9 mouse cellular contexts compared by ENCODE assay signal in the genomic region with DNA sequence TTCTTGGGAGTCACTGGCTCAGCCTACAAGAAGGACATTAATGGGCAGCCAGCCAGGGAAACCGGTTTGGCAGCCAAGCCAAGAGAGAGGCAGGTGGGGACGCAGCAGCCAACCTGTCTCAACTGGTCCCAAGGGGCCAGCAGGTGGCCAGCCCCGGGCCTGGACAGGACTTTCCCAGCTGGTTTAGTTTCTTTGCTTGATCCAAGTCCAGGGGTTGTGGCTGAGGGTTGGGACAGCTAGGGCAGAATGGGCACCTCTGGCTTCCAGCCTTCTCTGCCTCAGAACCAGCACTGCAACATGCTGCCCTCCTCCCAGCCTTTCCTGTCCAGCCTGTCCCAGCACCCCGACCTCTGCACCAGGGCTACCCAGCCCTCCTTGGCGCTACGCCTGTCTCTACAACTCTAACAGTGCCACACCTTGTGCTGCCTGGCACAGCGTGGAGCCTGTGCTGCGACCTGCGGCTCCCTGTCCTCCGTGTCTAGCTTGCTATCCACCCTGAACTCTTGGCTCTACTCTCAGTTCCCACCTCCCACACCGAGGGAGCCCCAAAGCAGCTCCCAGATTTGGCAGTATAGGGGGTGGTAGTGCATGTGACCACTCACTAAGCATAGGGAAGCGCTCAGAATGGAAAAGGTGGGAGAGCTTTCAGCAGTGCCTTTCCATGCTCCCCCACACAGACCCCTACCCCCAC. TPM values are rescaled to one million over a fixed set of nuclear protein-coding genes. Genes with fewer than 3 reads are reported as not detected.
DNase-seq lines count a peak whose midpoint lies in the region; ATAC-seq and TF ChIP-seq lines count a peak whose summit lies in the region.
"Had no signal": no experiment of that assay in that cellular context is flagged by ENCODE, and none has a peak within 500 bp of the region (broad histone marks: within the 10 kb centered on the region; RNA-seq: fewer than 3 reads in every experiment).

No protein-coding gene starts in this region.

- no peaks in the 10 kb centered on the region for H3K27me3 ChIP-seq in liver, adult 2 months (ENCODE audit: control insufficient read depth, insufficient read depth, low read length)
- no peaks in the 10 kb centered on the region for H3K27me3 ChIP-seq in liver, postnatal 0 days (ENCODE audit: insufficient read depth, low read length)
- H3K27me3 ChIP-seq in embryonic facial prominence, embryonic 10.5 days (replicated peaks; ENCODE audit: low read depth, poor library complexity, severe bottlenecking), result no peaks in the 10 kb centered on the region
- H3K27me3 ChIP-seq in hindbrain, embryonic 16.5 days (replicated peaks; ENCODE audit: control insufficient read depth, insufficient read depth, low read length), result no peaks in the 10 kb centered on the region
- no peaks in the 10 kb centered on the region for H3K27me3 ChIP-seq in forebrain, postnatal 0 days (ENCODE audit: insufficient read depth, low read length)

- peak; percentile 55 for TF ChIP-seq CTCF in liver, adult 2 months (IDR thresholded peaks at IDR 0.05; ENCODE audit: low read depth, low read length)
- no peak for TF ChIP-seq CTCF in liver, postnatal 0 days (IDR thresholded peaks at IDR 0.05; ENCODE audit: low read depth)
- TF ChIP-seq CTCF in forebrain, postnatal 0 days (IDR thresholded peaks at IDR 0.05; ENCODE audit: low read depth), result no peak

- no peak overlapping the region for H3K9ac ChIP-seq in liver, adult 2 months (ENCODE audit: low read depth, low read length)
- no peak overlapping the region for H3K9ac ChIP-seq in liver, postnatal 0 days (replicated peaks)
- H3K9ac ChIP-seq in hindbrain, embryonic 16.5 days (ENCODE audit: low read depth, low read length), result 0 out of 2 replicates have a peak overlapping the region, but pooled peaks have one; percentile 32
- no peak overlapping the region for H3K9ac ChIP-seq in forebrain, postnatal 0 days

- no peak for TF ChIP-seq POLR2A in liver, adult 2 months (IDR thresholded peaks at IDR 0.05; ENCODE audit: extremely low read depth, insufficient read depth, low read length)

- ATAC-seq in liver, postnatal 0 days, result no peak
- ATAC-seq in hindbrain, embryonic 16.5 days, result no peak
- no peak for ATAC-seq in forebrain, postnatal 0 days

- no peaks in the 10 kb centered on the region for H3K36me3 ChIP-seq in liver, adult 2 months (ENCODE audit: control insufficient read depth, insufficient read depth, low read length)
- H3K36me3 ChIP-seq in liver, postnatal 0 days (replicated peaks; ENCODE audit: insufficient read depth, low read length), result peaks cover 26% of the 10 kb centered on the region
- H3K36me3 ChIP-seq in embryonic facial prominence, embryonic 10.5 days (replicated peaks), result peaks cover 47% of the 10 kb centered on the region
- H3K36me3 ChIP-seq in hindbrain, embryonic 16.5 days (ENCODE audit: control insufficient read depth, insufficient read depth, low read length), result peaks cover 2% of the 10 kb centered on the region
- H3K36me3 ChIP-seq in forebrain, postnatal 0 days (ENCODE audit: insufficient read depth), result peaks cover 24% of the 10 kb centered on the region

- no peaks in the 10 kb centered on the region for H3K79me2 ChIP-seq in liver, adult 2 months (ENCODE audit: control insufficient read depth, insufficient read depth, low read length)

- no peak overlapping the region for H3K4me2 ChIP-seq in liver, postnatal 0 days (ENCODE audit: low read depth, low read length)
- H3K4me2 ChIP-seq in hindbrain, embryonic 16.5 days (ENCODE audit: low read length), result no peak overlapping the region
- H3K4me2 ChIP-seq in forebrain, postnatal 0 days (ENCODE audit: low read depth), result no peak overlapping the region

- TF ChIP-seq EP300 in liver, postnatal 0 days (IDR thresholded peaks at IDR 0.05; ENCODE audit: low read depth), result no peak

- H3K9me3 ChIP-seq in liver, postnatal 0 days (ENCODE audit: low read length), result no peaks in the 10 kb centered on the region
- H3K9me3 ChIP-seq in embryonic facial prominence, embryonic 10.5 days, result no peaks in the 10 kb centered on the region
- no peaks in the 10 kb centered on the region for H3K9me3 ChIP-seq in hindbrain, embryonic 16.5 days (ENCODE audit: control insufficient read depth, low read length)
- H3K9me3 ChIP-seq in forebrain, postnatal 0 days (ENCODE audit: low read length), result no peaks in the 10 kb centered on the region

- peaks cover 16% of the 10 kb centered on the region for H3K4me1 ChIP-seq in liver, adult 2 months (ENCODE audit: control insufficient read depth, insufficient read depth, low read length)
- peaks cover 35% of the 10 kb centered on the region for H3K4me1 ChIP-seq in liver, postnatal 0 days (ENCODE audit: insufficient read depth)
- peaks cover 44% of the 10 kb centered on the region for H3K4me1 ChIP-seq in embryonic facial prominence, embryonic 10.5 days
- H3K4me1 ChIP-seq in hindbrain, embryonic 16.5 days (ENCODE audit: control insufficient read depth, insufficient read depth, low read depth, low read length), result peaks cover 15% of the 10 kb centered on the region
- no peaks in the 10 kb centered on the region for H3K4me1 ChIP-seq in forebrain, postnatal 0 days (ENCODE audit: insufficient read depth)

- H3K27ac ChIP-seq in liver, adult 2 months (replicated peaks; ENCODE audit: insufficient read depth, low read depth, low read length), result peak overlapping the region; percentile 27
- no peak overlapping the region for H3K27ac ChIP-seq in liver, postnatal 0 days (ENCODE audit: low read depth)
- peak overlapping the region; percentile 75 for H3K27ac ChIP-seq in embryonic facial prominence, embryonic 10.5 days (replicated peaks)
- H3K27ac ChIP-seq in hindbrain, embryonic 16.5 days (ENCODE audit: low read depth, low read length), result no peak overlapping the region
- H3K27ac ChIP-seq in forebrain, postnatal 0 days (ENCODE audit: low read depth, low read length), result no peak overlapping the region

- WGBS in liver, adult 2 months, result 27% methylated on average over 12 of the region's 12 CpGs
- WGBS in liver, postnatal 0 days (ENCODE audit: insufficient replicate concordance), result 73% methylated on average over 12 of the region's 12 CpGs
- 71% methylated on average over 12 of the region's 12 CpGs for WGBS in embryonic facial prominence, embryonic 10.5 days
- WGBS in hindbrain, embryonic 16.5 days, result 58% methylated on average over 12 of the region's 12 CpGs
- 61% methylated on average over 12 of the region's 12 CpGs for WGBS in forebrain, postnatal 0 days

- DNase-seq in liver, adult 2 months (ENCODE audit: extremely low read depth, low read depth, low spot score), result peak; percentile 97
- no peak for DNase-seq in liver, postnatal 0 days
- DNase-seq in embryonic facial prominence, embryonic 10.5 days (ENCODE audit: low spot score), result peak; percentile 72
- DNase-seq in lung, adult 18-20 months, result peak; percentile 95 to 97
- DNase-seq in urinary bladder, adult 18-20 months (ENCODE audit: low spot score in 2 of 2), result peak; percentile 94 to 98
- no peak for DNase-seq in forebrain, postnatal 0 days
- no peak for DNase-seq in frontal cortex, postnatal 36 days (ENCODE audit: low spot score in 2 of 2)

- H3K4me3 ChIP-seq in liver, adult 2 months (ENCODE audit: insufficient read depth, low read depth, low read length), result no peak overlapping the region
- no peak overlapping the region for H3K4me3 ChIP-seq in liver, postnatal 0 days (ENCODE audit: low read depth, low read length)
- H3K4me3 ChIP-seq in embryonic facial prominence, embryonic 10.5 days, result peak overlapping the region; percentile 33
- H3K4me3 ChIP-seq in hindbrain, embryonic 16.5 days (ENCODE audit: low read length), result no peak overlapping the region
- H3K4me3 ChIP-seq in forebrain, postnatal 0 days (ENCODE audit: low read depth, low read length), result no peak overlapping the region

RNA-seq across cellular contexts. Expression of a gene that starts 23.4 kb away (rescaled TPM):
- not detected in 2 replicates for total RNA-seq in liver, adult 2 months (2014; rRNA removed)
- polyA plus RNA-seq in liver, adult 2 months (2012; rRNA removed), result 0.05 TPM in 1 of 2 replicates, not detected in the other
- not detected in 2 replicates for polyA plus RNA-seq in liver, postnatal 0 days (2015; fragmentation: Nextera tagmentation; extraction: Ambion mirVana)
- 0.10 TPM in 1 of 2 replicates, not detected in the other for polyA plus RNA-seq in embryonic facial prominence, embryonic 10.5 days (2016; fragmentation: Nextera tagmentation; extraction: Ambion mirVana)
- 0.14 TPM in 1 of 2 replicates, not detected in the other for polyA plus RNA-seq in hindbrain, embryonic 16.5 days (2015; fragmentation: Nextera tagmentation; extraction: Ambion mirVana)
- 0.10 and 0.15 TPM in 2 replicates for total RNA-seq in forebrain, postnatal 0 days (2014; rRNA removed)
- 0.09 TPM in 1 of 2 replicates, not detected in the other for polyA plus RNA-seq in forebrain, postnatal 0 days (2015; fragmentation: Nextera tagmentation; extraction: Ambion mirVana)
- total RNA-seq: heart, postnatal 10 days had no signal

RNA-seq across cellular contexts. Expression of a gene that starts 27.5 kb away (rescaled TPM):
- 4.1 and 6.9 TPM in 2 replicates for total RNA-seq in liver, adult 2 months (2014; rRNA removed)
- polyA plus RNA-seq in liver, adult 2 months (2012; rRNA removed), result 25.7 and 27.0 TPM in 2 replicates
- 3.5 and 4.3 TPM in 2 replicates for polyA plus RNA-seq in liver, postnatal 0 days (2015; fragmentation: Nextera tagmentation; extraction: Ambion mirVana)
- 36.0 and 38.9 TPM in 2 replicates for polyA plus RNA-seq in embryonic facial prominence, embryonic 10.5 days (2016; fragmentation: Nextera tagmentation; extraction: Ambion mirVana)
- 11.1 and 23.4 TPM in 2 replicates for polyA plus RNA-seq in hindbrain, embryonic 16.5 days (2015; fragmentation: Nextera tagmentation; extraction: Ambion mirVana)
- total RNA-seq in forebrain, postnatal 0 days (2014; rRNA removed), result 35.2 and 49.1 TPM in 2 replicates
- polyA plus RNA-seq in forebrain, postnatal 0 days (2015; fragmentation: Nextera tagmentation; extraction: Ambion mirVana), result 21.4 and 23.3 TPM in 2 replicates

RNA-seq across cellular contexts. Expression of a gene that starts 27.5 kb away (rescaled TPM):
- total RNA-seq in liver, adult 2 months (2014; rRNA removed), result 4.0 and 7.0 TPM in 2 replicates
- 14.9 TPM in 2 replicates for polyA plus RNA-seq in liver, adult 2 months (2012; rRNA removed)
- polyA plus RNA-seq in liver, postnatal 0 days (2015; fragmentation: Nextera tagmentation; extraction: Ambion mirVana), result 5.3 and 6.2 TPM in 2 replicates
- 70.1 and 75.8 TPM in 2 replicates for polyA plus RNA-seq in embryonic facial prominence, embryonic 10.5 days (2016; fragmentation: Nextera tagmentation; extraction: Ambion mirVana)
- polyA plus RNA-seq in hindbrain, embryonic 16.5 days (2015; fragmentation: Nextera tagmentation; extraction: Ambion mirVana), result 18.2 and 21.5 TPM in 2 replicates
- 11.5 and 11.9 TPM in 2 replicates for total RNA-seq in forebrain, postnatal 0 days (2014; rRNA removed)
- polyA plus RNA-seq in forebrain, postnatal 0 days (2015; fragmentation: Nextera tagmentation; extraction: Ambion mirVana), result 7.4 and 11.5 TPM in 2 replicates

RNA-seq across cellular contexts. Expression of a gene that starts 29.8 kb away (rescaled TPM):
- 8.7 and 16.4 TPM in 2 replicates for total RNA-seq in liver, adult 2 months (2014; rRNA removed)
- polyA plus RNA-seq in liver, adult 2 months (2012; rRNA removed), result 1.4 and 1.6 TPM in 2 replicates
- polyA plus RNA-seq in liver, postnatal 0 days (2015; fragmentation: Nextera tagmentation; extraction: Ambion mirVana), result 1.3 and 7.7 TPM in 2 replicates
- polyA plus RNA-seq in embryonic facial prominence, embryonic 10.5 days (2016; fragmentation: Nextera tagmentation; extraction: Ambion mirVana), result not detected in 2 replicates
- polyA plus RNA-seq in hindbrain, embryonic 16.5 days (2015; fragmentation: Nextera tagmentation; extraction: Ambion mirVana), result not detected in 2 replicates
- total RNA-seq in forebrain, postnatal 0 days (2014; rRNA removed), result not detected in 2 replicates
- not detected in 2 replicates for polyA plus RNA-seq in forebrain, postnatal 0 days (2015; fragmentation: Nextera tagmentation; extraction: Ambion mirVana)
- total RNA-seq: heart, postnatal 10 days had no signal

RNA-seq across cellular contexts. Expression of a gene that starts 47.8 kb away (rescaled TPM):
- not detected in 2 replicates for total RNA-seq in liver, adult 2 months (2014; rRNA removed)
- polyA plus RNA-seq in liver, adult 2 months (2012; rRNA removed), result not detected in 2 replicates
- polyA plus RNA-seq in liver, postnatal 0 days (2015; fragmentation: Nextera tagmentation; extraction: Ambion mirVana), result not detected in 2 replicates
- not detected in 2 replicates for polyA plus RNA-seq in embryonic facial prominence, embryonic 10.5 days (2016; fragmentation: Nextera tagmentation; extraction: Ambion mirVana)
- not detected in 2 replicates for polyA plus RNA-seq in hindbrain, embryonic 16.5 days (2015; fragmentation: Nextera tagmentation; extraction: Ambion mirVana)
- not detected in 2 replicates for total RNA-seq in forebrain, postnatal 0 days (2014; rRNA removed)
- polyA plus RNA-seq in forebrain, postnatal 0 days (2015; fragmentation: Nextera tagmentation; extraction: Ambion mirVana), result not detected in 2 replicates
- total RNA-seq: heart, postnatal 10 days had no signal

Comparison
In these comparisons a context has a peak if more than half of its experiments do, and no peak if none do; other contexts are left out.
1. DNase-seq: peak in liver, adult 2 months (single experiment), embryonic facial prominence, embryonic 10.5 days (single experiment), lung, adult 18-20 months (2 of 2) and urinary bladder, adult 18-20 months (2 of 2); none in liver, postnatal 0 days (single experiment), forebrain, postnatal 0 days (single experiment) and frontal cortex, postnatal 36 days (0 of 2).
2. H3K27ac ChIP-seq: peak in liver, adult 2 months (single experiment) and embryonic facial prominence, embryonic 10.5 days (single experiment); none in liver, postnatal 0 days (single experiment), hindbrain, embryonic 16.5 days (single experiment) and forebrain, postnatal 0 days (single experiment).